Mouse (Mus musculus) CD4-positive, CD25-positive, alpha-beta regulatory T cell, adult 2 months (primary cell): ENCODE measurements around the gene Zswim8.

ENCODE experiments used
- DNase-seq: peaks from one replicate; pipeline ENCODE4 v3.0.0-alpha.2; 2012; ENCODE audit warnings: low read depth, low spot score

Gene Zswim8

GRCm38 (mm10) chr14:20771941-20772340, 64.6 kb downstream of the Zswim8 start:
- no peak for DNase-seq

GRCm38 (mm10) chr14:20772808-20773207, 65.5 kb downstream of the Zswim8 start:
- DNase-seq: no peak
